Mouse (Mus musculus): ENCODE data around the gene Aqp11. TPM values are rescaled to one million over a fixed set of nuclear protein-coding genes. Genes with fewer than 3 reads are reported as not detected.
A peak's percentile ranks its signal among the peaks of the same experiment; 100 is the strongest.

Gene Aqp11
- total RNA-seq (2015) (4.1 and 4.3 TPM in 2 replicates), total RNA-seq (2017) (2.9 and 3.9 TPM in 2 replicates)

GRCm38 (mm10) chr7:97737638-97738456, at the start of gene Aqp11:
Aqp11 (minus strand) TSS chr7:97738289.
- peak; percentile 66 for ATAC-seq (replicated peaks; ENCODE audit: poor library complexity)

GRCm38 (mm10) chr7:97783523-97783922, 45.4 kb upstream of the Aqp11 start:
- no peak for ATAC-seq (replicated peaks; ENCODE audit: poor library complexity)

- peak; percentile 20; the same call in 1 of the 2 replicates for ATAC-seq (replicated peaks; ENCODE audit: poor library complexity)
These were observed 43.4 kb upstream of the Aqp11 start for GRCm38 (mm10) chr7:97781496-97781895.

GRCm38 (mm10) chr7:97780815-97781214, 42.7 kb upstream of the Aqp11 start:
- peak; percentile 83 for ATAC-seq (replicated peaks; ENCODE audit: poor library complexity)

- ATAC-seq (replicated peaks; ENCODE audit: poor library complexity), result no peak
These were observed 42.1 kb upstream of the Aqp11 start for GRCm38 (mm10) chr7:97780222-97780621.

GRCm38 (mm10) chr7:97777191-97777590, 39.1 kb upstream of the Aqp11 start:
- ATAC-seq (replicated peaks; ENCODE audit: poor library complexity), result peak; percentile 37; the same call in 1 of the 2 replicates

GRCm38 (mm10) chr7:97775923-97776322, 37.8 kb upstream of the Aqp11 start:
- ATAC-seq (replicated peaks; ENCODE audit: poor library complexity), result no peak

GRCm38 (mm10) chr7:97775380-97775779, 37.3 kb upstream of the Aqp11 start:
- no peak for ATAC-seq (replicated peaks; ENCODE audit: poor library complexity)

GRCm38 (mm10) chr7:97770841-97771620, 32.9 kb upstream of the Aqp11 start:
- no peak for ATAC-seq (replicated peaks; ENCODE audit: poor library complexity)

GRCm38 (mm10) chr7:97769020-97769419, 30.9 kb upstream of the Aqp11 start:
- ATAC-seq (replicated peaks; ENCODE audit: poor library complexity), result no peak

- ATAC-seq (replicated peaks; ENCODE audit: poor library complexity), result no peak
These were observed 29.8 kb upstream of the Aqp11 start for GRCm38 (mm10) chr7:97767841-97768240.

- ATAC-seq (replicated peaks; ENCODE audit: poor library complexity), result 0 out of 2 replicates have a peak, but pooled peaks have one; percentile 7
These were observed 28.5 kb upstream of the Aqp11 start for GRCm38 (mm10) chr7:97766406-97767166.

GRCm38 (mm10) chr7:97765963-97766347, 27.9 kb upstream of the Aqp11 start:
- no peak for ATAC-seq (replicated peaks; ENCODE audit: poor library complexity)

- ATAC-seq (replicated peaks; ENCODE audit: poor library complexity), result peak; percentile 95
These were observed 27.3 kb upstream of the Aqp11 start for GRCm38 (mm10) chr7:97765181-97765962.

GRCm38 (mm10) chr7:97764591-97764990, 26.5 kb upstream of the Aqp11 start:
- ATAC-seq (replicated peaks; ENCODE audit: poor library complexity), result no peak

GRCm38 (mm10) chr7:97756967-97757881, 19.1 kb upstream of the Aqp11 start:
- ATAC-seq (replicated peaks; ENCODE audit: poor library complexity), result peak; percentile 84

GRCm38 (mm10) chr7:97749207-97750190, 11.4 kb upstream of the Aqp11 start:
- peak; percentile 22 for ATAC-seq (replicated peaks; ENCODE audit: poor library complexity)
